Mouse (Mus musculus) myocyte (in vitro differentiated cells): Measurements from ENCODE around the gene Abcc6.

Source experiments
- CEBPB ChIP-seq: IDR thresholded peaks from 2 replicates; pipeline ENCODE4 v1.6.1; 2011; ENCODE audit warnings: mild to moderate bottlenecking, moderate library complexity; ENCODE audit not compliant: poor library complexity, insufficient read depth, severe bottlenecking
- MAX ChIP-seq: IDR thresholded peaks from one replicate; pipeline ENCODE4 v1.6.1; 2011; ENCODE audit warnings: low read depth, mild to moderate bottlenecking, control low read depth
- MYOD1 ChIP-seq, 3 experiments: IDR thresholded peaks; one replicate each; pipeline ENCODE4 v1.6.1; 2011; ENCODE audit warnings: control low read depth in 2 of 3, low read depth in 2 of 3, mild to moderate bottlenecking in 2 of 3, moderate library complexity in 1 of 3; ENCODE audit not compliant: insufficient read length in 2 of 3, control insufficient read depth in 1 of 3
- MYOG ChIP-seq, 3 experiments: IDR thresholded peaks; one replicate each; pipeline ENCODE4 v1.6.1; 2011; ENCODE audit warnings: control low read depth in 2 of 3, low read depth in 2 of 3, mild to moderate bottlenecking in 2 of 3; ENCODE audit not compliant: insufficient read length in 2 of 3, control insufficient read depth in 1 of 3, insufficient read depth in 1 of 3
- POLR2A ChIP-seq: IDR thresholded peaks from one replicate; pipeline ENCODE4 v1.6.1; 2011; ENCODE audit warnings: low read depth, mild to moderate bottlenecking, control low read depth, moderate library complexity; ENCODE audit not compliant: insufficient read length
- POLR2AphosphoS2 ChIP-seq: IDR thresholded peaks from one replicate; pipeline ENCODE4 v1.6.1; 2011; ENCODE audit warnings: low read depth, control low read depth; ENCODE audit not compliant: insufficient read length
- TCF12 ChIP-seq: IDR thresholded peaks from one replicate; pipeline ENCODE4 v1.6.1; 2011; ENCODE audit warnings: mild to moderate bottlenecking, control low read depth; ENCODE audit not compliant: poor library complexity, insufficient read depth, severe bottlenecking
- USF1 ChIP-seq: IDR thresholded peaks from one replicate; pipeline ENCODE4 v1.6.1; 2011; ENCODE audit warnings: low read depth, mild to moderate bottlenecking, control low read depth, moderate library complexity

- TF ChIP-seq USF1: no peak
- no peak for TF ChIP-seq POLR2A
- no peak for TF ChIP-seq MYOD1 (IDR thresholded peaks at IDR 0.05; ENCODE audit: control insufficient read depth in 1 of 3, insufficient read length in 2 of 3, low read depth in 2 of 3)
- no peak for TF ChIP-seq TCF12
- no peak for TF ChIP-seq MAX
- no peak for TF ChIP-seq POLR2AphosphoS2
- no peak for TF ChIP-seq CEBPB
- TF ChIP-seq MYOG (IDR thresholded peaks at IDR 0.05; ENCODE audit: control insufficient read depth in 1 of 3, insufficient read depth in 1 of 3, insufficient read length in 2 of 3, low read depth in 2 of 3): no peak
Observed at GRCm38 (mm10) chr7:45935114-45935513, 95.0 kb downstream of the Abcc6 start.
